Mouse (Mus musculus): ENCODE measurements around the gene Rps6ka5. TPM values are rescaled to one million over a fixed set of nuclear protein-coding genes. Genes with fewer than 3 reads are reported as not detected.

Gene Rps6ka5
- polyA plus RNA-seq (2014; fragmentation: Nextera tagmentation; extraction: Ambion mirVana) = 3.2 and 3.8 TPM in 2 replicates

DNA sequence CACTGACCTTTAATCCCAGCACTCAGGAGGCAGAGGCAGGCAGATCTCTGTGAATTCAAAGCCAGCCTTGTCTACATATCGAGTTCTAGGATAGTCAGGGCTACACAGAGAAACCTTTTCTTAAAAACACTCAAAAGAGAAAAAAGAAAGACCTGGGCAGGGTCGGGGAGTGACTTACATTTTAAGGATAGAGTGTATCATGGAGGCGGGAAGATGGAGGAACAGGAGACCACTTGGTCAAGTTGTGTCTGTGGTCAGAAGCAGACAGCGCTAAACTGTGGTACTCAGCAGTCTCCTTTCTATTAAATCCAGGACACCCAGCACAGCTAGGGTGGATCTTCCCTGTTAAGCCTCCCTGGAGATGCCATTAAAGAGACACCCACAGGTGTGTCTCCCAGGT is at the start of gene Rps6ka5:
Gene Rps6ka5, minus strand, starts transcription at position 333 of the 400 bp plus-strand sequence.
- peaks cover 9% of the 10 kb centered on the region; the same call in 1 of the 2 replicates for H3K4me1 ChIP-seq (ENCODE audit: control insufficient read depth, insufficient read depth, low read length)
- H3K4me2 ChIP-seq = no peak within 1 kb of the TSS
- no peaks in the 10 kb centered on the region for H3K9me3 ChIP-seq (ENCODE audit: control insufficient read depth, low read length)
- 94% methylated on average over 4 of the region's 4 CpGs for WGBS
- no peaks in the 10 kb centered on the region for H3K36me3 ChIP-seq (ENCODE audit: control insufficient read depth, insufficient read depth, low read length)
- DNase-seq (ENCODE audit: low spot score, missing footprints) = no peak
- H3K27me3 ChIP-seq (ENCODE audit: control insufficient read depth, insufficient read depth, low read length) = no peaks in the 10 kb centered on the region
- H3K9ac ChIP-seq (ENCODE audit: low read length) = no peak within 1 kb of the TSS
- ATAC-seq (ENCODE audit: low FRiP score) = no peak
- no peak within 1 kb of the TSS for H3K27ac ChIP-seq (ENCODE audit: low read depth, low read length)
- H3K4me3 ChIP-seq (ENCODE audit: low read depth, low read length) = no peak within 1 kb of the TSS

DNA sequence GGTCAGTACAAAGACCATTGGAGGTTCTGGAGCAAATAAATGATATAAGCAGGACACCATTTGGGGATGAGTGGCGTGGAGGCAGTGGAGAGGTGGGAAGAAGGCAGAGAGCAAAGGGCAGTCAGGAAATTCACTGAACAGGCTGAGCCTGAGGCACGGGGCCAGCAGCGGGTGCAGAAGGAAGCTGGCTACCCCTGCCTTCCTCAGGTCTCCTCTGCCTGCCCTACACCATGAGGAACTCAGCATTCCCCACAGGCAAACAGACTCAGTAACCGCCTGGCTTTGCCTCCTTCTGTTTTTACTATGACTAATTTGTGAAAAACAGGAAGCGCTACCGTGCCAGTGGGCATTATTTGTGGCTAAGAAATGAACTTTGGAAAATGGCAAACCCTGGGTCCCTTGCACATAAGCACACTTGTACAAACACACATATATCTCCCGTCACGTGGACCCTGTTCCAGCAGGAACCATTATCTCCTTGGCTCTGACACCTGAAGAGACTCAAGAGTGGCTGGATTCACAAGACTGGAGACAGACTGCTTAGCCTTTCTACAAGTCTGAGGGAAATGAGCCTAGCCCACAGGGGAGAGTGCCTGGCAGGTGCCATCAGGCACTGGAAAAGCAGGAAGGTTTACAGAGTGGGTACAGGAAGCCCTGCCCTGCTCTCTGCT is 49.3 kb upstream of the Rps6ka5 start:
- Histone ChIP-seq H3K9me3 (ENCODE audit: control insufficient read depth, low read length) (no peaks in the 10 kb centered on the region), H3K4me1 (ENCODE audit: control insufficient read depth, insufficient read depth, low read length) (no peaks in the 10 kb centered on the region), H3K27ac (ENCODE audit: low read depth, low read length) (no peak overlapping the region), H3K27me3 (ENCODE audit: control insufficient read depth, insufficient read depth, low read length) (no peaks in the 10 kb centered on the region), H3K36me3 (ENCODE audit: control insufficient read depth, insufficient read depth, low read length) (no peaks in the 10 kb centered on the region), H3K4me3 (ENCODE audit: low read depth, low read length) (no peak overlapping the region), H3K9ac (ENCODE audit: low read length) (no peak overlapping the region), H3K4me2 (no peak overlapping the region)
- 86% methylated on average over 8 of the region's 8 CpGs for WGBS
- ATAC-seq (ENCODE audit: low FRiP score) = no peak
- no peak for DNase-seq (ENCODE audit: low spot score, missing footprints)

DNA sequence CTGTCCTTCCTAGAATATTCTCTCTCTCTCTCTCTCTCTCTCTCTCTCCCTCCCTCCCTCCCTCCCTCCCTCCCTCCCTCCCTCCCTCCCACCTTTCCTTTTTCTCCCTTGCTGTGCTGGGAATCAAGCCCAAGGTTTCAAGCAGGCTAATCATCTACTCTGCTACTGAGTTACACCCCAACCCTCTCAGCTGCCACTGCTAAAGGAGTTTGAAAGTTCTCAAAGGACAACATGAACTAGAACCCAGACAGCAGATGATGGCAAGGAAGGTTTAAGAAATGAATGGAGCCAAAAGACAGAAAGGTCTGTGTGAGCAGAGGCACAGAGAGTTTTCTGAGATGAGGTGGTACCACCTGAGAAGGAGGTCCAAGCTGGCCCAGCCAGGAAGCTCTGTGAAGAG is 48.5 kb upstream of the Rps6ka5 start:
- no peaks in the 10 kb centered on the region for H3K9me3 ChIP-seq (ENCODE audit: control insufficient read depth, low read length)
- DNase-seq (ENCODE audit: low spot score, missing footprints) = no peak
- H3K27ac ChIP-seq (ENCODE audit: low read depth, low read length) = no peak overlapping the region
- H3K36me3 ChIP-seq (ENCODE audit: control insufficient read depth, insufficient read depth, low read length) = no peaks in the 10 kb centered on the region
- no peaks in the 10 kb centered on the region for H3K27me3 ChIP-seq (ENCODE audit: control insufficient read depth, insufficient read depth, low read length)
- H3K4me2 ChIP-seq = no peak overlapping the region
- no peaks in the 10 kb centered on the region for H3K4me1 ChIP-seq (ENCODE audit: control insufficient read depth, insufficient read depth, low read length)
- no peak overlapping the region for H3K4me3 ChIP-seq (ENCODE audit: low read depth, low read length)
- no peak overlapping the region for H3K9ac ChIP-seq (ENCODE audit: low read length)
- ATAC-seq (ENCODE audit: low FRiP score) = no peak

DNA sequence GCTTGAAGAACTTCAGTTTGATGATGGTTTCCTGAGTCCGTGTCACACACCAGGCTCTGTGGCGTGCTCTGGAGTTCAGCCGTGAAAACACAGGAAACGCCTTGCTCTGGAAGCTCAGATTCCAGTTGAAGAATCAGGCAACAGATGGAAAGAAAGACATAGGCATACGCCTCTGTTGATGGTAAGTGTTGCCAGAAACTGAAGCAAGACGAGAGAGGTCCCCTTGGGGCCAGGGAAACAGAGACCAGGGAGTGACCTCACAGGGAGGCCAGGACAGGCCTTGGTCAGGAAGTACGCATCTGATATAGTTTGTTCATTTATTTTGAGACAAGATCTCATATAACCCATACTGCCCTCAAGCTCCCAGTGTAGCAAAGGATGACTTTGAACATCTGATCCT is 48.0 kb upstream of the Rps6ka5 start:
- Histone ChIP-seq H3K27ac (ENCODE audit: low read depth, low read length) (no peak overlapping the region), H3K27me3 (ENCODE audit: control insufficient read depth, insufficient read depth, low read length) (no peaks in the 10 kb centered on the region), H3K9ac (ENCODE audit: low read length) (no peak overlapping the region), H3K9me3 (ENCODE audit: control insufficient read depth, low read length) (no peaks in the 10 kb centered on the region), H3K36me3 (ENCODE audit: control insufficient read depth, insufficient read depth, low read length) (no peaks in the 10 kb centered on the region), H3K4me2 (no peak overlapping the region), H3K4me3 (ENCODE audit: low read depth, low read length) (no peak overlapping the region), H3K4me1 (ENCODE audit: control insufficient read depth, insufficient read depth, low read length) (no peaks in the 10 kb centered on the region)
- no peak for ATAC-seq (ENCODE audit: low FRiP score)
- no peak for DNase-seq (ENCODE audit: low spot score, missing footprints)
- 87% methylated on average over 7 of the region's 7 CpGs for WGBS

DNA sequence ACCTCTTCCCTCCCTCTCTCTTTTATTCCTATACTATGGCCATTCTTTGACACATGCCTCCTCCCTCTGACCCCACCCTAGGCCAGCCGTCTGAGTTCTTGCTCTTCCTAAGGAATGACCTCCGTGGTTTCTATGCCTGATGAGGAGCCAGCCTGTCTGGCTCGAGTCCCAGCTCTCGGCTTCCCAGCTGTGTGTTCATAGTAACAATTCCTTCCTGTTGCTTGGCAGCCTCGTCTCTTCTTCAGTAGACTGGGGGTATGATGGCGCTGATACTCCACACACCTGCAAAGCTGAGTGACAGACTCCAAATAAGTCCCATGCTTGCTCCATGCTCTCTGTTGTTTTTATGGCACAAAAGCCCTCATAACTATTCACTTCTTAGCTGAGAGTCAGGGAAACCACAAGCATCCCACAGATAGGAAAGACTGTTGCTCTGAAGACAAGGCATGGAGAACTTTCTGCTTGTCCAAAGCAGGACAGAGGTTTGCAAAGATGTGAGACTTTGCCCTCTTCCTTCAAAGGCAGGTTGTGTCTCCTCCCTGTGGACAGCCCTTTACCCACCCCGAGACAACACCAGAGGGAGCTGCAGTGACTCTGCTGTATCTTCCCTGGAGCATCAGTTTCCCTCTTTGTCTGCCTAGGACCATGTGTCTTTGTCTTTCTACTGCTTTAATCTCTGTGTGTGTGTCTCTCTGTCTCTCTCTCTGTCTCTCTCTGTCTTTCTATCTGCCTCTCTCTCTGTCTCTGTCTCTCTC is 45.6 kb upstream of the Rps6ka5 start:
- Histone ChIP-seq H3K4me1 (ENCODE audit: control insufficient read depth, insufficient read depth, low read length) (no peaks in the 10 kb centered on the region), H3K4me3 (ENCODE audit: low read depth, low read length) (no peak overlapping the region), H3K27ac (ENCODE audit: low read depth, low read length) (no peak overlapping the region), H3K9ac (ENCODE audit: low read length) (no peak overlapping the region), H3K27me3 (ENCODE audit: control insufficient read depth, insufficient read depth, low read length) (no peaks in the 10 kb centered on the region), H3K9me3 (ENCODE audit: control insufficient read depth, low read length) (no peaks in the 10 kb centered on the region), H3K4me2 (no peak overlapping the region), H3K36me3 (ENCODE audit: control insufficient read depth, insufficient read depth, low read length) (no peaks in the 10 kb centered on the region)
- no peak for ATAC-seq (ENCODE audit: low FRiP score)
- DNase-seq (ENCODE audit: low spot score, missing footprints) = no peak
- 69% methylated on average over 7 of the region's 7 CpGs for WGBS

DNA sequence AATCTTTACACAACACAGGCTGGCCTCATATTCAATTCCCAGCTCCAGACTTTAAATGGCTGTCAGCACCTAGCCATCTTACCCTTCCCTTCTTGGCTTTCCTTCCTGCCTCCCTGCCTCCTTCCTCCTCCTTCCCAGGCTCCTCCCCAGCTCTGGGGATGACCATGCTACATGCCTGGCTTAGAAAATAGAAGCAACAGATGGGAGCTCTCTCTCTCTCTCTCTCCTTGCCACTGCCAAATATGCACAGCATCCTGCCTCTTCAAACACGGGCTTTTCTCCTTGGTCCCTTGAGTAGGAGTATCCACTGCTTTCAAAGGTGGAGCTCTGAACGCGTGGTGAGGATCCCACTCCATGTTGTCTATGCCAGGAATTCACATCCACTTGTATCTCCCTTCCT is 44.0 kb upstream of the Rps6ka5 start:
- WGBS = 80% methylated on average over 3 of the region's 3 CpGs
- ATAC-seq (ENCODE audit: low FRiP score) (no peak), DNase-seq (ENCODE audit: low spot score, missing footprints) (no peak)
- Histone ChIP-seq H3K4me2 (no peak overlapping the region), H3K36me3 (ENCODE audit: control insufficient read depth, insufficient read depth, low read length) (no peaks in the 10 kb centered on the region), H3K4me3 (ENCODE audit: low read depth, low read length) (no peak overlapping the region), H3K27me3 (ENCODE audit: control insufficient read depth, insufficient read depth, low read length) (no peaks in the 10 kb centered on the region), H3K9me3 (ENCODE audit: control insufficient read depth, low read length) (no peaks in the 10 kb centered on the region), H3K9ac (ENCODE audit: low read length) (no peak overlapping the region), H3K4me1 (ENCODE audit: control insufficient read depth, insufficient read depth, low read length) (no peaks in the 10 kb centered on the region), H3K27ac (ENCODE audit: low read depth, low read length) (no peak overlapping the region)

DNA sequence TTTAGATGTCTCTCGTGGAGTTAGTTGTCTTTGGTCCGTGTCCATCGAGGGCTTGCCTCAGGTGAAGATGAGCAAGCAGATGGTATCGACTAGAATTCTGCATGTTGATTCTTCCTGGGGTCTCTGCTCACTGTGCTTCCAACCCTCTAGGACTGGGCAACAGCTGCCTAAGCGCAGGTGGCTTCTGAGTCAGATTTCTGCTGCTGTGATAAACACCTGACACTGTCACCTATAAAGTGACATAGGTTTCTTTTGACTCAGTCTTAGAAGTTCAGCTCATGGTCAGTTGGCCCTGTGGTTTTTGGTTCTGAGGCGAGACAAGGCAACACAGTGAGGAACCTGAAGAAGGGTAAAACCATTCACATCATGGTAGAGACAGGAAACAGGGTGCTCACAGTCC is 43.1 kb upstream of the Rps6ka5 start:
- Histone ChIP-seq H3K27me3 (ENCODE audit: control insufficient read depth, insufficient read depth, low read length) (no peaks in the 10 kb centered on the region), H3K27ac (ENCODE audit: low read depth, low read length) (no peak overlapping the region), H3K36me3 (ENCODE audit: control insufficient read depth, insufficient read depth, low read length) (no peaks in the 10 kb centered on the region), H3K9me3 (ENCODE audit: control insufficient read depth, low read length) (no peaks in the 10 kb centered on the region), H3K4me3 (ENCODE audit: low read depth, low read length) (no peak overlapping the region), H3K4me1 (ENCODE audit: control insufficient read depth, insufficient read depth, low read length) (no peaks in the 10 kb centered on the region), H3K4me2 (no peak overlapping the region), H3K9ac (ENCODE audit: low read length) (no peak overlapping the region)
- ATAC-seq (ENCODE audit: low FRiP score) = no peak
- WGBS = 88% methylated on average over 6 of the region's 6 CpGs
- DNase-seq (ENCODE audit: low spot score, missing footprints) = no peak

DNA sequence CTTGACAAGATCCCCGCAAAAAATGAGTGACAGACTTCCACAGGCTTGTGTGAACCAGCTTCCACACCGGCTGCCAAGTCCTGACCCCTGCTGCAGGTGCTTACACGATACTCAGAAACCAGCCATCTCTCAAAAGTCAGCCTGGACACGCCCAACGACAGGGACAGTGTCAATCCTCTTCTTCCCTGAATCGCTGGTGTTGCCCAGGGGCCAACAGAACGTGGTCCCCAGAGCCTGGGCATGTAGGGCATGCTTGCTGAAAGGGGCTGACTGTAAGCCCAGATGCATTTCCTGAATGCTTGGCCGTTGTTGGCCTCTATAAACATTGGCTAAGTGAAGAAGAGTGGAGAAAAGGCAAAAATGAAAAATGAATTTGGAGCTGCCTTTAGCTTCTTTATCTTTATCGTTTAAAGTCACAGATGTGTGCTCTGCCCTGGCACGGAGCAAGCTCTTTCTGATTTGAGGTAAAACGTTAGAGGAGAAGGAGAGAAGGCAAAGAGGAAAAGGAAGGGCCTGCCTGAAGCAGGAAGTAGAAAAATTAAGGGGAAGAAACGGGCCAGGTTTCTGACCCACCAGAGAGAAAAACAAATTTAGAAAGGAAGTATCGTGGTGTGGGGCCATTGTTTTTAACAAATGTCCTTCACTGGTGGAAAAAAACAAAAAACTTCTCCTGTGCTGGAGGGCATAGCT is 37.7 kb upstream of the Rps6ka5 start:
- Histone ChIP-seq H3K9me3 (ENCODE audit: control insufficient read depth, low read length) (no peaks in the 10 kb centered on the region), H3K36me3 (ENCODE audit: control insufficient read depth, insufficient read depth, low read length) (no peaks in the 10 kb centered on the region), H3K9ac (ENCODE audit: low read length) (no peak overlapping the region), H3K27me3 (ENCODE audit: control insufficient read depth, insufficient read depth, low read length) (no peaks in the 10 kb centered on the region), H3K4me1 (ENCODE audit: control insufficient read depth, insufficient read depth, low read length) (no peaks in the 10 kb centered on the region), H3K4me3 (ENCODE audit: low read depth, low read length) (no peak overlapping the region), H3K4me2 (no peak overlapping the region), H3K27ac (ENCODE audit: low read depth, low read length) (no peak overlapping the region)
- DNase-seq (ENCODE audit: low spot score, missing footprints) (no peak), ATAC-seq (ENCODE audit: low FRiP score) (no peak)
- 72% methylated on average over 13 of the region's 13 CpGs for WGBS
